Mouse (Mus musculus): ENCODE data around the gene 1700109H08Rik. TPM values are rescaled to one million over a fixed set of nuclear protein-coding genes. Genes with fewer than 3 reads are reported as not detected.
"Not testable (repeated sequence)": the region's sequence is repeated elsewhere in the genome, so short reads cannot be mapped to it uniquely, and the experiment has no call there.

Gene 1700109H08Rik
- total and polyA plus RNA-seq, 3 experiments = 1.5 to 2.9 (median 1.9) TPM

- DNase-seq = peak; percentile 35
Observed at GRCm38 (mm10) chr5:3600298-3600697, 28.9 kb downstream of the 1700109H08Rik start.

GRCm38 (mm10) chr5:3600790-3601189, 29.4 kb downstream of the 1700109H08Rik start:
- no peak for DNase-seq

- DNase-seq = peak; percentile 59
Observed at GRCm38 (mm10) chr5:3607114-3607513, 35.7 kb downstream of the 1700109H08Rik start.

- peak; percentile 58 for DNase-seq
Observed at GRCm38 (mm10) chr5:3609241-3609640, 37.9 kb downstream of the 1700109H08Rik start.

GRCm38 (mm10) chr5:3611835-3612234, 40.5 kb downstream of the 1700109H08Rik start:
- DNase-seq = not testable (repeated sequence)

- DNase-seq = no peak
Observed at GRCm38 (mm10) chr5:3620486-3620885, 49.1 kb downstream of the 1700109H08Rik start.

- no peak for DNase-seq
Observed at GRCm38 (mm10) chr5:3630055-3630454, 58.7 kb downstream of the 1700109H08Rik start.

- DNase-seq = no peak
Observed at GRCm38 (mm10) chr5:3631512-3632271, 60.3 kb downstream of the 1700109H08Rik start.

- DNase-seq = no peak
Observed at GRCm38 (mm10) chr5:3632285-3632684, 60.9 kb downstream of the 1700109H08Rik start.

- no peak for DNase-seq
Observed at GRCm38 (mm10) chr5:3633315-3633714, 61.9 kb downstream of the 1700109H08Rik start.

GRCm38 (mm10) chr5:3633951-3634350, 62.6 kb downstream of the 1700109H08Rik start:
- no peak for DNase-seq

Other genes with a start within 250 kb of the 1700109H08Rik start
- gene Cdk6, start 230.1 kb upstream of the 1700109H08Rik start, total RNA-seq (2021) = 10 to 100 TPM; 10.8 to 12.4 TPM
- gene Cdk6, start 230.1 kb upstream of the 1700109H08Rik start, polyA plus RNA-seq (2012; rRNA removed) = 3.4 and 5.4 TPM in 2 replicates
- gene Fam133b, start 27.7 kb upstream of the 1700109H08Rik start, total RNA-seq (2021) = 10 to 100 TPM; 26.7 to 31.9 TPM
- gene Fam133b, start 27.7 kb upstream of the 1700109H08Rik start, polyA plus RNA-seq (2012; rRNA removed) = 2.9 and 3.5 TPM in 2 replicates
- gene Pex1, start 24.5 kb downstream of the 1700109H08Rik start, total RNA-seq (2021) = 10 to 100 TPM; 20.9 to 43.1 TPM
- gene Pex1, start 24.5 kb downstream of the 1700109H08Rik start, polyA plus RNA-seq (2012; rRNA removed) = 6.0 and 8.9 TPM in 2 replicates
- 1 to 10 TPM; 8.8 to 9.4 TPM for gene Rbm48, start 25.0 kb downstream of the 1700109H08Rik start, total RNA-seq (2021)
- 2.0 and 2.8 TPM in 2 replicates for gene Rbm48, start 25.0 kb downstream of the 1700109H08Rik start, polyA plus RNA-seq (2012; rRNA removed)
- not detected for gene Tmbim7, start 79.6 kb downstream of the 1700109H08Rik start, total RNA-seq (2021)
- not detected in 2 replicates for gene Tmbim7, start 79.6 kb downstream of the 1700109H08Rik start, polyA plus RNA-seq (2012; rRNA removed)
- 100 to 1,000 TPM; 161 to 197 TPM for gene Gatad1, start 85.6 kb downstream of the 1700109H08Rik start, total RNA-seq (2021)
- 93.7 and 114 TPM in 2 replicates for gene Gatad1, start 85.6 kb downstream of the 1700109H08Rik start, polyA plus RNA-seq (2012; rRNA removed)
- 10 to 100 TPM; 58.5 to 90.4 TPM for gene Ankib1, start 231.4 kb downstream of the 1700109H08Rik start, total RNA-seq (2021)
- 6.9 and 10.5 TPM in 2 replicates for gene Ankib1, start 231.4 kb downstream of the 1700109H08Rik start, polyA plus RNA-seq (2012; rRNA removed)
- 10 to 100 TPM; 41.9 to 55.7 TPM for gene Krit1, start 231.6 kb downstream of the 1700109H08Rik start, total RNA-seq (2021)
- gene Krit1, start 231.6 kb downstream of the 1700109H08Rik start, polyA plus RNA-seq (2012; rRNA removed) = 2.7 and 3.2 TPM in 2 replicates